Mouse (Mus musculus) megakaryocyte, embryonic 14.5 days (primary cell): ENCODE measurements at regions not wholly inside any gene's neighbourhood (a gene's known extent, or its start where the extent isn't known, plus 50 kb on each side); places are given as distances from the start of the nearest gene placed in this dataset.

Source experiments
- H3K27me3 ChIP-seq: replicated peaks from 2 replicates; pipeline ENCODE3; 2012; ENCODE audit warnings: inconsistent platforms
- H3K36me3 ChIP-seq: replicated peaks from 2 replicates; pipeline ENCODE3; 2012; ENCODE audit warnings: low read length, inconsistent platforms, mixed read lengths
- H3K4me1 ChIP-seq: 2 replicates; pipeline ENCODE4 v1.6.1; 2012; ENCODE audit warnings: inconsistent platforms
- H3K4me3 ChIP-seq: replicated peaks from 2 replicates; pipeline ENCODE3; 2012; ENCODE audit warnings: moderate library complexity, mild to moderate bottlenecking, inconsistent platforms
- H3K9me3 ChIP-seq: 2 replicates; pipeline ENCODE4 v1.6.1; 2012; ENCODE audit warnings: inconsistent platforms
- FLI1 ChIP-seq: IDR thresholded peaks from 2 replicates; pipeline ENCODE4 v1.6.1; 2012; ENCODE audit warnings: low read length, inconsistent platforms, mixed read lengths
- GATA1 ChIP-seq: IDR thresholded peaks from 3 replicates; pipeline ENCODE4 v1.6.1; 2012; ENCODE audit warnings: mixed read lengths, low read length, inconsistent platforms, borderline replicate concordance

DNA sequence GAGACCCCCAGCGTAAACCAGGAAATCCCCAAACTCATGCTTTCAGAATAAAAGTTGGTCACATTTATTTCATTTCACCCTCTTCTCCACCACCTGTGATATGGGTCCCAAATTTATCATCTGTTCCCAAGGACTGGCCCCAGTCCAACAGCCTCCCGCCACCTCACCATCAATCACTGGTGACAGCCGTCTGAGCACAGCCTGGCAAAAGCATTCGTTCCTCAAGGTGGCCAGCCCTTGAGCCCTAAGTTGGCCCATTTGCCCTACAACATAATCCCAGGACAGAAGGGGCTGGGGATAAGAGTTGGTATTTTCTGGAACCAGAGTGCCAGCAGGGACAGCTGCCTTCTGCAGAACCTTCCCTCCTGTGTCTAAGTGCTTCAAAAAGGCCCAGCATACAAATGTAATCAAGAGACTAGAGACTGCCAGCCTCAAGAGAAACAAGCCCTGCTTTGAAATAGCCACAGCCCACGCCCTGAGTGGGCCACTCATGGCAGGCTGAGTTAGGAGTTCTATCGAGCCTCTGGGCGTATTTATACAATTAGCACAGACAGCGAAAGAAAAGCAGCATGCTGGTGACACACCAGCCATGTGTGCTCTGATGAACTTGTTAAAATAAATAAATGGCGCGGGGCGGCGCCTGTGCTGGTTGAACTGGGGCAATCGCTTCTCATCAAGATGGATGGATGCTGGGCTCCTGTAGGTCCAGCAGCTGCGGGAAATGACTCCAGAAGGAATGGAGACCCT, 107.9 kb upstream of the Irx3 start:
- peaks cover 13% of the 10 kb centered on the region; the same call in 1 of the 2 replicates for H3K9me3 ChIP-seq
- TF ChIP-seq GATA1 = no peak
- no peaks in the 10 kb centered on the region for H3K27me3 ChIP-seq
- H3K4me3 ChIP-seq = no peak overlapping the region
- H3K4me1 ChIP-seq = no peaks in the 10 kb centered on the region
- no peaks in the 10 kb centered on the region for H3K36me3 ChIP-seq

- Histone ChIP-seq H3K4me3 (no peak overlapping the region), H3K36me3 (no peaks in the 10 kb centered on the region), H3K27me3 (no peaks in the 10 kb centered on the region), H3K4me1 (no peaks in the 10 kb centered on the region), H3K9me3 (peaks cover 11% of the 10 kb centered on the region; the same call in 1 of the 2 replicates)
- TF ChIP-seq FLI1 (no peak), GATA1 (no peak)
Measured at GRCm38 (mm10) chr8:91908731-91909353, 107.0 kb upstream of the Irx3 start.

- H3K36me3 ChIP-seq = no peaks in the 10 kb centered on the region
- no peak overlapping the region for H3K4me3 ChIP-seq
- TF ChIP-seq GATA1 (no peak), FLI1 (no peak)
- H3K27me3 ChIP-seq = no peaks in the 10 kb centered on the region
- H3K9me3 ChIP-seq = peaks cover 7% of the 10 kb centered on the region
- no peaks in the 10 kb centered on the region for H3K4me1 ChIP-seq
Measured at GRCm38 (mm10) chr8:91907178-91907577, 105.3 kb upstream of the Irx3 start.

DNA sequence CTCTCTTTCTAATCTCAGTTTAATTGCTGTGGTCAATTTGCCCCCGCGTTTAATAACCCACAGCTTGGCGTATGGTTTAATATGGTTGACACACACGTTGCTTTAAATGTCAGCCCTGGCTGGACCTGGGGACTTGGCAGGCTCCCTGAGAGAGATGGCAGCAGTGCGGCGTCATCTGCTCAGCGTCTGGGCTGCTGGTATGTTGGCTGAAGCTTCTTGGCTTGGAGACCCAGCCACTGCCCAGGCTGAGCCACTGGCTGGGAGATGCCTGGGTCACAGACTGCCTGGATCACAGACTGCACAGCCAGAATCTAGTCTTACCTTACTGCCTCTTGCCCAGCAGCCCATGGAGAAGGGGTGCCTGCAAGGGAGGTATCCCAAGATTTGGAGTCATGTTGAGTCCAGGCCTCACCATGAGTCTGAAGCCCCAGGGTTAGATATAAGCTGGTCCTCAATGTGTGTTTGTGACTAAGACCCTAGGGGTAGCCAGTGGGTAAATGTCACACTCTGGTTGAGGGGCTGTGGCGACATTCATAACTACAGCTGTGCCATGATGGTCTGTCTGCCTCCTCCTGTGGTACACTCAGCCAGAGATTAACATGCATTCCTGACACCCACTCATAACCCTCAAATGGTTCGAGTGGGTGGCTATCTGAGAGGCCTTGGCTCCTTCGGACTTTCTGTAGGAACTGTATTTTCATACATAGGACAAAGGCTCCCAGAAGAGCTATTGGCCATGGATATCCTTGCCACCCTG, 99.8 kb upstream of the Irx3 start:
- no peaks in the 10 kb centered on the region for H3K27me3 ChIP-seq
- no peaks in the 10 kb centered on the region for H3K4me1 ChIP-seq
- peaks cover 21% of the 10 kb centered on the region for H3K9me3 ChIP-seq
- no peak overlapping the region for H3K4me3 ChIP-seq
- no peaks in the 10 kb centered on the region for H3K36me3 ChIP-seq
- no peak for TF ChIP-seq FLI1
- TF ChIP-seq GATA1 = no peak

GRCm38 (mm10) chr8:91899747-91900146, 97.9 kb upstream of the Irx3 start:
- no peaks in the 10 kb centered on the region for H3K27me3 ChIP-seq
- H3K9me3 ChIP-seq = peaks cover 14% of the 10 kb centered on the region
- no peak for TF ChIP-seq FLI1
- no peak for TF ChIP-seq GATA1
- no peak overlapping the region for H3K4me3 ChIP-seq
- H3K4me1 ChIP-seq = no peaks in the 10 kb centered on the region
- H3K36me3 ChIP-seq = no peaks in the 10 kb centered on the region

DNA sequence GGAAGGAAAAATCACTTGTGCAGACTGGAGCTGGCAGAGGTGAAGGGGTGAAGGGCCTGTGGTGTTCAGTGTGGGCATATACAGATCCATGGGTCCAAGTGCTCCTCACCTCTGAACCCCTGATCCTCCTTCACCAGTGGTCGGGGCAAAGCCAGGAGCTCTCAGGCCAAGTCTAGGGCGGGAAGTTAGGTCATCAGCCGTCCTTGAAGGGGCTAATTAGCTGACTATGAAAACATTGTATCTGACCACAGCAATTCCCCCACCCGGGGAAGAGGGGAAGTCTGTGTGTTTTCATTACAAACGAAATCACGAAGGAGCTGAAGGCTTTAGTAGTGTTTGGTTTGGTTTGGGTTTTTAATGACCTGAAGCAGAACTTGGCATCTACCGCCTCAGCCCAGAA, 95.5 kb upstream of the Irx3 start:
- Histone ChIP-seq H3K9me3 (peaks cover 14% of the 10 kb centered on the region), H3K36me3 (no peaks in the 10 kb centered on the region), H3K4me3 (no peak overlapping the region), H3K27me3 (no peaks in the 10 kb centered on the region), H3K4me1 (no peaks in the 10 kb centered on the region)
- TF ChIP-seq FLI1 (no peak), GATA1 (no peak)

GRCm38 (mm10) chr8:91895987-91896386, 94.1 kb upstream of the Irx3 start:
- no peak for TF ChIP-seq GATA1
- no peak for TF ChIP-seq FLI1
- H3K36me3 ChIP-seq = no peaks in the 10 kb centered on the region
- H3K4me1 ChIP-seq = no peaks in the 10 kb centered on the region
- peaks cover 9% of the 10 kb centered on the region for H3K9me3 ChIP-seq
- no peak overlapping the region for H3K4me3 ChIP-seq
- no peaks in the 10 kb centered on the region for H3K27me3 ChIP-seq

DNA sequence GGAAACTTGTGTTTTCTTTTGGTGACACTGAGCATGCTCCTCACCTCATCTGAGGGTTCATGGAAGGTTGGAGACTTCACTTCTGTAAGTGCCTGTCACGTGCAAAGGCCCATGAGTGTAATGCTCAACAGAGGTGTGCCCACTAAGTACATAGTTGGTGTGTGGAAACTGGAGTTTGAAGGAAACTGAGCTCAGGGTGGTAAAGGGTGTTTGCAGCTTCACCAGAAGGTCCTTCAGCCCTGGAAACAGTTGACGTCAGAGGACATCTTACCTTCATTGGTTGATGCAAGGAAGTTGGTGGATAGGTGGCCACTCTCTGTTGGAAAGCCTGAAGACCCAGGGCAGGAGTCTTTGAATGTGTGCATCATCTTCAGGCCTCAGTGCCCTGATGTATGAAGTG, 83.0 kb upstream of the Irx3 start:
- Histone ChIP-seq H3K9me3 (0 out of 2 replicates have a peak, but pooled peaks cover 3% of the 10 kb centered on the region), H3K4me1 (no peaks in the 10 kb centered on the region), H3K36me3 (no peaks in the 10 kb centered on the region), H3K27me3 (peaks cover 1% of the 10 kb centered on the region), H3K4me3 (no peak overlapping the region)
- TF ChIP-seq FLI1 = no peak
- no peak for TF ChIP-seq GATA1

- H3K4me3 ChIP-seq = no peak overlapping the region
- H3K9me3 ChIP-seq = 0 out of 2 replicates have a peak, but pooled peaks cover 3% of the 10 kb centered on the region
- TF ChIP-seq FLI1 (no peak), GATA1 (no peak)
Measured at GRCm38 (mm10) chr8:91884325-91884724, 82.5 kb upstream of the Irx3 start.

DNA sequence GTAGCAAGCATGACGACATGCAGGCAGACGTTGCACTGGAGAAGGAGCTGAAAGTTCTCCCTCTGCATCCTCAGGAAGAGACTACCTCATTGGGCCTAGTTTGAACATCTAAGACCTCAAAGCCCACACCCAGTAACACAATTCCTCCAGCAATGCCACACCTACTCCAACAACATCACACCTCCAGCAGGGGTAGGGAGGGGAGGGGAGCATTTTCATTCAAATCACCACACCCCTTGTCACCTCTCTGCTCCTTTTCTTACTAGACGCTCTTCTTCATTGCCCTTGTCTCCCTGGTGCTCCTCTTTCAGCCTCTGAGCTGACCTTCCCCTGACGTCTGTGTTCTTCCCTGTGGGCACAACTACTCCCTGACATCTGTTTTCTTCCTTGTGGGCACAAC, 81.1 kb upstream of the Irx3 start:
- Histone ChIP-seq H3K4me3 (no peak overlapping the region), H3K9me3 (no peaks in the 10 kb centered on the region; the same call in 1 of the 2 replicates), H3K4me1 (no peaks in the 10 kb centered on the region), H3K36me3 (no peaks in the 10 kb centered on the region), H3K27me3 (peaks cover 2% of the 10 kb centered on the region)
- TF ChIP-seq GATA1 = no peak

More at GRCm38 (mm10) chr8:91884325-91884724, 82.5 kb upstream of the Irx3 start:
- Histone ChIP-seq H3K36me3 (no peaks in the 10 kb centered on the region), H3K4me1 (no peaks in the 10 kb centered on the region), H3K27me3 (no peaks in the 10 kb centered on the region)
